Mouse (Mus musculus): ENCODE measurements around the gene Cwc22. TPM values are rescaled to one million over a fixed set of nuclear protein-coding genes. Genes with fewer than 3 reads are reported as not detected.

The Cwc22 gene
- polyA plus RNA-seq (2021; fragmentation: Nextera tagmentation), result 9.5 and 10.3 TPM in 2 replicates
- long read RNA-seq, experiment 1, transcript Cwc22-201 (21 exons, 3,471 nt), result major isoform, 9 of 56 reads
- long read RNA-seq, experiment 1, transcript Cwc22-204 (20 exons, 3,388 nt), result minor isoform, 5 of 56 reads
- long read RNA-seq, experiment 1, partial matches to known transcripts, result 11 of 56 reads
- long read RNA-seq, experiment 1, other reads (novel, unspliced or antisense), result 30 of 56 reads
- long read RNA-seq, experiment 2, partial matches to known transcripts, result 8 of 11 reads
- long read RNA-seq, experiment 2, other reads (novel, unspliced or antisense), result 2 of 11 reads

GRCm38 (mm10) chr2:77945596-77946485, at the start of gene Cwc22:
Gene Cwc22, minus strand, starts transcription at chr2:77946375.

Other genes starting within 250 kb of the Cwc22 start
- 24.1 and 37.5 TPM in 2 replicates for gene Zfp385b, start 126.7 kb downstream of the Cwc22 start, polyA plus RNA-seq (2021; fragmentation: Nextera tagmentation)

Measured in left cerebral cortex, adult 6 months (tissue).